Mouse (Mus musculus): ENCODE results near the gene Srarp.

DNA sequence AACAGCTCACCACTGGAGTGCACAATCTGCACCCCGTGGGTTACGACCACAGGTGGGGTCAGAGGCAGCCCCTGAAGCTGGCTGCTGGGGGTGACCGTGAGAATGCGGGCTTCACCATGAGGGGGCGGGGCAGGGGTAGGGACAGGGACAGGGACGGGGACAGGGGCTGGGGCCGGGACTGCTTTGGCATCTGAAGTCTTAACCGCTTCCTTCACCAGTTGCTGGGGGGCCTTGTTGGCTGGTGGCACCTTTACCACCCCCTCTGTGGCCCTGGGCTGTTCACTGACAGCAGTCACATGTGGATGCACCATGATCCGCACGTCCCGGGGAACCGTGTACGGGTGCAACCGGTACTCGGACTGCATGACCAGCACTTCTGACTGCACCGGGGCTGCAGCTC lies 35.6 kb upstream of the Srarp start:
- TF ChIP-seq POLR2A (IDR thresholded peaks at IDR 0.05; ENCODE audit: extremely low read depth, insufficient read depth, low read length): no peak
- no peak for TF ChIP-seq CTCF (IDR thresholded peaks at IDR 0.05; ENCODE audit: low read depth, low read length)
